Mouse (Mus musculus): Measurements from ENCODE around the gene Ppat. TPM values are rescaled to one million over a fixed set of nuclear protein-coding genes. Genes with fewer than 3 reads are reported as not detected.
A peak's percentile ranks its signal among the peaks of the same experiment; 100 is the strongest.
"Not testable (repeated sequence)": the region's sequence is repeated elsewhere in the genome, so short reads cannot be mapped to it uniquely, and the experiment has no call there.

The Ppat gene
- polyA plus RNA-seq, 1 experiment from 2014 or later, result 23.1 TPM

DNA sequence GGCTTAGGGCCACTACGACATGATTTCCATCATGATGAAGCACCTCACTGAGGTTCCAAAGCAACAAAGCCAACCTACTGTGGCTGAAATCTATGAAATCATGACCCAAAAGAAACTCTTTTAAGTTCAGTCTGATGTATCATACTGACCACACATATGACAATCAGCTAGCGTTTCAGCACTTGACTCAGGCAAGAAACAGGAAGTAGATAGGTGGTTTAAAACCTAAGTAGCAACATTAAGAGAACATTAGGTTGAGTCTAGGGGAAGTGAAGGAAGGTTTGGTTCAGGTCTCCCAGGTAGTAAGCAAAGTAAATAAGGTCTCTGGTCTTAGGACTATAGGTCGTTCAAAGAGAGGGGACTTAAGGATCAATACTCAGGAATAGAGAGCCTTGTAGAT, 22.1 kb upstream of the Ppat start:
- H3K4me3 ChIP-seq (ENCODE audit: low read depth, low read length), result peak overlapping the region; percentile 89
- H3K9me3 ChIP-seq (ENCODE audit: control insufficient read depth, low read length), result no peaks in the 10 kb centered on the region
- ATAC-seq (ENCODE audit: low read depth) (no peak), DNase-seq (ENCODE audit: low spot score) (no peak)
- peaks cover 5% of the 10 kb centered on the region for H3K4me1 ChIP-seq (ENCODE audit: control insufficient read depth, insufficient read depth, low read length)
- H3K36me3 ChIP-seq (ENCODE audit: control insufficient read depth, insufficient read depth, low read length), result peaks cover 35% of the 10 kb centered on the region
- peak overlapping the region; percentile 91; the same call in 1 of the 2 replicates for H3K9ac ChIP-seq (ENCODE audit: low read depth, low read length)
- no peaks in the 10 kb centered on the region for H3K27me3 ChIP-seq (replicated peaks; ENCODE audit: control insufficient read depth, insufficient read depth, low read length)
- 62% methylated on average over 3 of the region's 3 CpGs for WGBS
- H3K27ac ChIP-seq (replicated peaks; ENCODE audit: low read depth, low read length), result no peak overlapping the region
- peak overlapping the region; percentile 89 for H3K4me2 ChIP-seq (ENCODE audit: low read depth, low read length)

DNA sequence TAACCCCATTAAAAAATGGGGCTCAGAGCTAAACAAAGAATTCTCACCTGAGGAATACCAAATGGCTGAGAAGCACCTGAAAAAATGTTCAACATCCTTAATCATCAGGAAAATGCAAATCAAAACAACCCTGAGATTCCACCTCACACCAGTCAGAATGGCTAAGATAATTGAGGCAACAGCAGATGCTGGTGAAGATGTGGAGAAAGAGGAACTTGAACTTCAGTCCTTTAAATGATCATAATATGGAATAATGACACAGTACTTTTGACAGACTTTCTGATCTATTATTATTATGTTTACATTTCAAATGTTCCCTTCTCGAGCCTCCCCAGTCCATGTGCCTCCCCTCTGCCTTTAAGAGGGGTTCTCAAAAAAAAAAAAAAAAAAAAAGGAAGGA, 19.7 kb upstream of the Ppat start:
- not testable (repeated sequence) for ATAC-seq (ENCODE audit: low read depth); H3K4me3 ChIP-seq (ENCODE audit: low read depth, low read length); H3K27me3 ChIP-seq (replicated peaks; ENCODE audit: control insufficient read depth, insufficient read depth, low read length); H3K27ac ChIP-seq (replicated peaks; ENCODE audit: low read depth, low read length); H3K4me2 ChIP-seq (ENCODE audit: low read depth, low read length); H3K9ac ChIP-seq (ENCODE audit: low read depth, low read length); DNase-seq (ENCODE audit: low spot score); H3K4me1 ChIP-seq (ENCODE audit: control insufficient read depth, insufficient read depth, low read length); H3K9me3 ChIP-seq (ENCODE audit: control insufficient read depth, low read length)
- H3K36me3 ChIP-seq (ENCODE audit: control insufficient read depth, insufficient read depth, low read length), result peaks cover 37% of the 10 kb centered on the region
- 82% methylated on average over 1 of the region's 1 CpGs for WGBS

DNA sequence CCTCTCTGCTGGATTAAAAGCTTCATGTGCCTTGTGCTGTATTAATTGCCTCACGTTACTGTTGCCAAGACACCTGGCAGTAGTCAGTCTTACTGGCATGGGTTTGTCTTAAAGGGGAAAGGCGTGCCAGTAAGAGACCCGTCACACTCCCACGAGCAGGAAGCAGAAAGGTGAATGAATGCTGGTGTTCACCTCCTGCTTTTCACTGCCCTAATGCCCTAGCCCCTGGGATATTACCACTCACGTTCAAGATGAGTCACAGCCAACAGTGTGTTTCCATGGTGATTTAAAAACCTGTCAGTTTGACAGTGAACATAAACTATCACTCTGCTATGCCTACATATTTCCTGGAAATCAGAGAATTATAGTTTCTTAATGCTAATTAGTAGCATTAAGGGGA, 17.9 kb upstream of the Ppat start:
- Histone ChIP-seq H3K27ac (replicated peaks; ENCODE audit: low read depth, low read length) (no peak overlapping the region), H3K4me3 (ENCODE audit: low read depth, low read length) (no peak overlapping the region), H3K4me2 (ENCODE audit: low read depth, low read length) (no peak overlapping the region), H3K27me3 (replicated peaks; ENCODE audit: control insufficient read depth, insufficient read depth, low read length) (no peaks in the 10 kb centered on the region), H3K4me1 (ENCODE audit: control insufficient read depth, insufficient read depth, low read length) (no peaks in the 10 kb centered on the region; the same call in 1 of the 2 replicates), H3K9me3 (ENCODE audit: control insufficient read depth, low read length) (no peaks in the 10 kb centered on the region), H3K36me3 (ENCODE audit: control insufficient read depth, insufficient read depth, low read length) (peaks cover 54% of the 10 kb centered on the region), H3K9ac (ENCODE audit: low read depth, low read length) (no peak overlapping the region)
- DNase-seq (ENCODE audit: low spot score) (no peak), ATAC-seq (ENCODE audit: low read depth) (no peak)
- WGBS, result 73% methylated on average over 5 of the region's 5 CpGs

DNA sequence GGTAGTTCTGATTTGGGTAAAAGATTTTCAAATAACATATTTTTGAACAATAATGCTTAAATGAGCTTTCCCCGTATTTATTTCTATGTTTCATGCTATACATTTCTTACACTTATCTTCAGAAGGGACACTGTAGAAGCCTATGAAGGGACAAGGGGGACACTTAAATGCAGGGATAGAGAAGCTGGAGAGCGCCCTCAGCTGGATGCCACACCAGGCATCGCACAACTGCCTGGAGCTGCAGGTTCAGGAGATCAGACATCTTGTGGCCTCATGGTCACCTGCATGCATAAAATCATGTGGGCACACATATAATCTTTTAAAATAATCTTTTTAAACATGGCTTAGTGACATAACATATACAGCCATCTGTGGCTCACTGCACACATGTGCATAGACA, 13.3 kb upstream of the Ppat start:
- H3K9ac ChIP-seq (ENCODE audit: low read depth, low read length), result no peak overlapping the region
- H3K27me3 ChIP-seq (replicated peaks; ENCODE audit: control insufficient read depth, insufficient read depth, low read length), result no peaks in the 10 kb centered on the region
- no peak overlapping the region for H3K4me2 ChIP-seq (ENCODE audit: low read depth, low read length)
- H3K4me3 ChIP-seq (ENCODE audit: low read depth, low read length), result no peak overlapping the region
- no peak for ATAC-seq (ENCODE audit: low read depth)
- peaks cover 94% of the 10 kb centered on the region for H3K36me3 ChIP-seq (ENCODE audit: control insufficient read depth, insufficient read depth, low read length)
- no peak overlapping the region for H3K27ac ChIP-seq (replicated peaks; ENCODE audit: low read depth, low read length)
- H3K9me3 ChIP-seq (ENCODE audit: control insufficient read depth, low read length), result no peaks in the 10 kb centered on the region
- no peak for DNase-seq (ENCODE audit: low spot score)
- H3K4me1 ChIP-seq (ENCODE audit: control insufficient read depth, insufficient read depth, low read length), result no peaks in the 10 kb centered on the region
- WGBS, result 85% methylated on average over 3 of the region's 3 CpGs

DNA sequence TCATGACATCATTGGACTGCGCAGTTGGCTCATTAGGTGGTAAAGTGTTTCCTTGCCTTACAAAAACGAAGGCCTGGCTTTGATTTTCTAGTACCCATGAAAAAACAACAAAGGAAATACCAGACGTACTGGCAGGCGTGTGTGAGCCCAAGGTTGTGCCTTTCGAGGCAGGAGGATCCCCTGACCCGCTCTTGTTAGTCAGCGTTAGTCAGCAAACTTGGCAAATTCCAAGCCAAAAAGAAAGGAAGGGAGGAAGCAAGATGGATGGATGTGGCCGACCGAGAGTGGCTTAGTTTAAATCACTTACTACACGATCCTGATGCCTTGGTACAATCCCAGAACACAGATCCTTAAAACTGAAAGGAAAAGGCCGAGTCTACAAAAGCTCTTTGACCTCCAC, 11.2 kb upstream of the Ppat start:
- DNase-seq (ENCODE audit: low spot score) (no peak), ATAC-seq (ENCODE audit: low read depth) (no peak)
- H3K27me3 ChIP-seq (replicated peaks; ENCODE audit: control insufficient read depth, insufficient read depth, low read length), result no peaks in the 10 kb centered on the region
- H3K27ac ChIP-seq (replicated peaks; ENCODE audit: low read depth, low read length), result no peak overlapping the region
- H3K4me2 ChIP-seq (ENCODE audit: low read depth, low read length), result no peak overlapping the region
- no peaks in the 10 kb centered on the region for H3K4me1 ChIP-seq (ENCODE audit: control insufficient read depth, insufficient read depth, low read length)
- peaks cover 96% of the 10 kb centered on the region for H3K36me3 ChIP-seq (ENCODE audit: control insufficient read depth, insufficient read depth, low read length)
- H3K9me3 ChIP-seq (ENCODE audit: control insufficient read depth, low read length), result no peaks in the 10 kb centered on the region
- no peak overlapping the region for H3K9ac ChIP-seq (ENCODE audit: low read depth, low read length)
- 58% methylated on average over 11 of the region's 11 CpGs for WGBS
- H3K4me3 ChIP-seq (ENCODE audit: low read depth, low read length), result no peak overlapping the region

DNA sequence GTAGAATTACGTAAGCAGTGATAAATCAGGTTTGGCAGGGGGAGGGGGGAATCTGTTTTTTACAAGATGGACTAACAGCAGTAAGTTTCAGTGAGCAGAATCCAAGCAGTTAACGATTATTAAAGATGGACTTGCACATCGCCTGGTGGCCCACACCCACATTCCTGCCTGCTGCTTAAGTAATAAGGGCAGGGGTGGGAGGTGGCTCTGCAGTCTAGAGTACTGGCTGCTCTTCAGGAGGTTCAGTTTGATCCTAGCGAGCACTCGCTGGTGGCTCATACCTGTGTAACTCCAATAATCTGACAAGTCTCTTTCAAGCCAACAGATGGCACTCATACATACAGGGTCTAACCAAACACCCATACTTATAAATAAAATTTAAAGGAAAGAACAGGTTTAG, 8.2 kb upstream of the Ppat start:
- no peak for ATAC-seq (ENCODE audit: low read depth)
- 86% methylated on average over 5 of the region's 5 CpGs for WGBS
- Histone ChIP-seq H3K4me3 (ENCODE audit: low read depth, low read length) (no peak overlapping the region), H3K9ac (ENCODE audit: low read depth, low read length) (no peak overlapping the region), H3K9me3 (ENCODE audit: control insufficient read depth, low read length) (no peaks in the 10 kb centered on the region), H3K27me3 (replicated peaks; ENCODE audit: control insufficient read depth, insufficient read depth, low read length) (no peaks in the 10 kb centered on the region), H3K4me2 (ENCODE audit: low read depth, low read length) (no peak overlapping the region), H3K4me1 (ENCODE audit: control insufficient read depth, insufficient read depth, low read length) (no peaks in the 10 kb centered on the region), H3K27ac (replicated peaks; ENCODE audit: low read depth, low read length) (no peak overlapping the region), H3K36me3 (ENCODE audit: control insufficient read depth, insufficient read depth, low read length) (peaks cover 83% of the 10 kb centered on the region)
- DNase-seq (ENCODE audit: low spot score), result no peak

DNA sequence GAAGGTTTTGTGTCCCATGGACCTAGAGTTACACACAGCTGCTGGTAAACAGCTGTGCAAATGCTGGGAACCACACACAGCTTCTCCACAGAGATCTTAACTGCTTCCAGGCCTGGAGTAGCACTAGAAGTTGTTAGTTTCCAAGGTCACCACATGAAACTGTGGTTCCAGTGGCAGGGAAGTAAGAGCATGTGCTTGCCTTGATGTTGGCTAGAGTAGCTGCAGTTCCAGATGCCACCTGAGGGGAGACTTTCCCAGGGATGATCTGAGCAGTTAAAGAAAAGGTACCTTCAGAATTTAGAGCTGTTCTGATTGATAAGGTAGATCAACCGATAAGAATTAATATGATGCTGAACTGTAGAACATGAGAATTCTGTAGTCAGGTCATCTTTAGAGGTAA, 6.6 kb upstream of the Ppat start:
- Histone ChIP-seq H3K9me3 (ENCODE audit: control insufficient read depth, low read length) (no peaks in the 10 kb centered on the region), H3K4me1 (ENCODE audit: control insufficient read depth, insufficient read depth, low read length) (peaks cover under 1% of the 10 kb centered on the region; the same call in 1 of the 2 replicates), H3K4me2 (ENCODE audit: low read depth, low read length) (no peak overlapping the region), H3K27me3 (replicated peaks; ENCODE audit: control insufficient read depth, insufficient read depth, low read length) (no peaks in the 10 kb centered on the region), H3K36me3 (ENCODE audit: control insufficient read depth, insufficient read depth, low read length) (peaks cover 67% of the 10 kb centered on the region), H3K9ac (ENCODE audit: low read depth, low read length) (no peak overlapping the region), H3K27ac (replicated peaks; ENCODE audit: low read depth, low read length) (no peak overlapping the region), H3K4me3 (ENCODE audit: low read depth, low read length) (no peak overlapping the region)
- ATAC-seq (ENCODE audit: low read depth) (peak; percentile 37; the same call in 1 of the 2 replicates), DNase-seq (ENCODE audit: low spot score) (peak; percentile 11)
- 89% methylated on average over 1 of the region's 1 CpGs for WGBS

DNA sequence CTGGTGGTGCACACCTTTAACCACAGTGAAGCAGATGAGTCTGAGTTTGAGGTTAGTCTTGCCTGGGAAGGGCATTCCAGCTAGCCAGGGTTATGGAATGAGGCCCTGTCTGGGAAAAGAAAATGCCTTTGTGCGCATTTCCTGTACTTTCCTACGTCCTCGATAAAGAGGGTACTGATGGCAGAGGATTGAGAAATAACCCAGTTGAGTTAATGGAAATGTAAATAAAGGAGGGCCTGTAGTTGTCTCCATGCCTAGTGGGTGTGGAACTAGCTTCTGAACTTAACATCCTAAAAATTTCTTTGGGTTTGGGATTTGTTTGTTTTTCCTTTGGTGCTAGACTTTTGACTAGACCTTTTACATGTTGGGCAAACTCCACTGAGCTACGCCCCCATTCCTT, 4.1 kb upstream of the Ppat start:
- H3K36me3 ChIP-seq (ENCODE audit: control insufficient read depth, insufficient read depth, low read length), result peaks cover 42% of the 10 kb centered on the region
- no peak for DNase-seq (ENCODE audit: low spot score)
- ATAC-seq (ENCODE audit: low read depth), result no peak
- H3K9ac ChIP-seq (ENCODE audit: low read depth, low read length), result no peak overlapping the region
- WGBS, result 79% methylated on average over 4 of the region's 4 CpGs
- H3K4me1 ChIP-seq (ENCODE audit: control insufficient read depth, insufficient read depth, low read length), result peaks cover 7% of the 10 kb centered on the region
- no peak overlapping the region for H3K4me3 ChIP-seq (ENCODE audit: low read depth, low read length)
- H3K27me3 ChIP-seq (replicated peaks; ENCODE audit: control insufficient read depth, insufficient read depth, low read length), result no peaks in the 10 kb centered on the region
- no peak overlapping the region; the same call in 1 of the 2 replicates for H3K27ac ChIP-seq (replicated peaks; ENCODE audit: low read depth, low read length)
- no peak overlapping the region for H3K4me2 ChIP-seq (ENCODE audit: low read depth, low read length)
- no peaks in the 10 kb centered on the region for H3K9me3 ChIP-seq (ENCODE audit: control insufficient read depth, low read length)

DNA sequence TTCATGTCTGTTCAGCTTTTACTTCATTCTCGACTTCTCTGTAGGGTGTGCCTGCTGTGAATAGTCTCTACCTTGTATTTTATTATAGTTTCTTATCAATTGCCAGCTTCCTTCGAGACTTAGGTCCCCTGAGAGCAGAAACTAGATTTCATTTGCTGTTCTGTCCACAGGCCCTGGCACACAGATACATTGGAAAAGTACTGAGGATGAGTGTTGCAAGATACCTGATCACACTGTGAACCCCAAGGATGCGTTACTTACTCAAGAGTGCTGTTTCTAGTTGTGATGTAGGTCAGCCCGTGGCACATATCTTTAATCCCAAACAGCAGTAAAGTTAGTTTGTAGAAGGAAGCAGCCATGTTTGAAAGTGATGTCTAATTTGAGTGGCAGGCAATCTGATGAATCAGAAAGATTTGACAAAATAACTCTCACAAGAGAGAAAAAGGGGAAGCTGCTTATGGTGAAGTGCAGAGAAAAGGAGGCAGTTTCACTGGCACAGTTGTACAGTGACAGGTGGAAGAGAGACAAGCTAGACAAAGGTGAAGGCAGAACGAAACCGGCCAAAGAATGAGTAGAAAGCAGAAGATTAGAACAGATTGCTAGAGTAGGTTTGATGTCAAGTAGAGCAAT, 3.0 kb upstream of the Ppat start:
- peaks cover 31% of the 10 kb centered on the region for H3K36me3 ChIP-seq (ENCODE audit: control insufficient read depth, insufficient read depth, low read length)
- no peaks in the 10 kb centered on the region for H3K9me3 ChIP-seq (ENCODE audit: control insufficient read depth, low read length)
- DNase-seq (ENCODE audit: low spot score), result no peak
- peaks cover 16% of the 10 kb centered on the region for H3K4me1 ChIP-seq (ENCODE audit: control insufficient read depth, insufficient read depth, low read length)
- no peak for ATAC-seq (ENCODE audit: low read depth)
- 83% methylated on average over 6 of the region's 6 CpGs for WGBS
- H3K4me2 ChIP-seq (ENCODE audit: low read depth, low read length), result no peak overlapping the region
- no peak overlapping the region for H3K27ac ChIP-seq (replicated peaks; ENCODE audit: low read depth, low read length)
- H3K4me3 ChIP-seq (ENCODE audit: low read depth, low read length), result no peak overlapping the region
- H3K9ac ChIP-seq (ENCODE audit: low read depth, low read length), result no peak overlapping the region
- H3K27me3 ChIP-seq (replicated peaks; ENCODE audit: control insufficient read depth, insufficient read depth, low read length), result no peaks in the 10 kb centered on the region
